Mouse (Mus musculus): ENCODE measurements around the gene Ttll1. TPM values are rescaled to one million over a fixed set of nuclear protein-coding genes. Genes with fewer than 3 reads are reported as not detected.

The Ttll1 gene
- polyA plus RNA-seq, 1 experiment from 2014 or later: 35.3 TPM

DNA sequence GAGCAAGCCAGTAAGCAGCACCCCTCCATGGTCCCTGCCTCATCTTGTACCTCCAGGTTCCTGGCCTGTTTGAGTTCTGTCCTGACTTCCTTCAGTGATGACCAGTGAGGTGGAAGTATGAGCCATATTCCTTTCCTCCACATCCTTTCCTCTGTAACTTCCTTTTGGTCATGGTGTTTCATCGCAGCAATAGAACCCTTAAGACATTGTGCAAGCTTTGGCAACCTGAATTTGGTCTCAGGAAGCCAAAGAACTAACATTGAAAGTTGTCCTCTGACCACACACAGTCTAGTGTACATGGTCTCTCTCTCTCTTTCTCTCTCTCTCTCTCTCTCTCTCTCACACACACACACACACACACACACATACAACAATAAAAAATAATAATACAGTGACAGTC lies 37.4 kb downstream of the Ttll1 start:
- Histone ChIP-seq H3K36me3 (ENCODE audit: control insufficient read depth, insufficient read depth, low read length) (no peaks in the 10 kb centered on the region), H3K27ac (ENCODE audit: low read depth, low read length) (no peak overlapping the region), H3K9me3 (ENCODE audit: control insufficient read depth, low read length) (no peaks in the 10 kb centered on the region), H3K4me3 (ENCODE audit: low read depth, low read length) (no peak overlapping the region), H3K9ac (ENCODE audit: low read length) (no peak overlapping the region), H3K27me3 (ENCODE audit: control insufficient read depth, insufficient read depth, low read length) (no peaks in the 10 kb centered on the region), H3K4me1 (replicated peaks; ENCODE audit: control insufficient read depth, insufficient read depth, low read length) (no peaks in the 10 kb centered on the region), H3K4me2 (ENCODE audit: low read depth, low read length, severe bottlenecking) (no peak overlapping the region)
- 92% methylated on average over 1 of the region's 1 CpGs for WGBS
- ATAC-seq (replicated peaks; ENCODE audit: low FRiP score) (no peak), DNase-seq (ENCODE audit: low spot score) (no peak)

GRCm38 (mm10) chr15:83471476-83471875 lies 39.2 kb downstream of the Ttll1 start:
- Histone ChIP-seq H3K27ac (ENCODE audit: low read depth, low read length) (no peak overlapping the region), H3K9ac (ENCODE audit: low read length) (no peak overlapping the region), H3K36me3 (ENCODE audit: control insufficient read depth, insufficient read depth, low read length) (no peaks in the 10 kb centered on the region), H3K4me1 (replicated peaks; ENCODE audit: control insufficient read depth, insufficient read depth, low read length) (no peaks in the 10 kb centered on the region), H3K4me2 (ENCODE audit: low read depth, low read length, severe bottlenecking) (no peak overlapping the region), H3K4me3 (ENCODE audit: low read depth, low read length) (no peak overlapping the region), H3K27me3 (ENCODE audit: control insufficient read depth, insufficient read depth, low read length) (no peaks in the 10 kb centered on the region), H3K9me3 (ENCODE audit: control insufficient read depth, low read length) (no peaks in the 10 kb centered on the region)
- no peak for ATAC-seq (replicated peaks; ENCODE audit: low FRiP score)
- 84% methylated on average over 7 of the region's 7 CpGs for WGBS
- no peak for DNase-seq (ENCODE audit: low spot score)

DNA sequence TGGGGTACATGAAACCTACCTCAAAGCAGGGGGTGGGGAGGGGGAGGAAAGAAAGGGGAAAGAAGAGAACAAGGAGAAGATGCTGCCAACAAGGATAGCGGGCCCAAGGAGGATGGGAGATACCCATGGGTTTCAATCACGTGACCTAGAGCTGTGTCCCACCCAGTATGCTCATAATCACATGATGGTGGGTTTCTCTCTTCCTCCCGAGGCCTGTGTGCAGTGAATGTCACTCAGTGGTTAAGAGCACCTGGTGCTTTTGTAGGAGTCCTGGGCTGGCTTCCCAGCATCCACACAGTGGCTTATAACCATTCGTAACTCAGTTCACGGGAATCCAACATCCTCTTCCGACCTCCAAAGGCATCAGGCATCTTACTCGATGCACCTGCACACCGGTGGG lies 40.2 kb downstream of the Ttll1 start:
- H3K36me3 ChIP-seq (ENCODE audit: control insufficient read depth, insufficient read depth, low read length): no peaks in the 10 kb centered on the region
- H3K4me2 ChIP-seq (ENCODE audit: low read depth, low read length, severe bottlenecking): no peak overlapping the region
- H3K27ac ChIP-seq (ENCODE audit: low read depth, low read length): no peak overlapping the region
- no peak overlapping the region for H3K4me3 ChIP-seq (ENCODE audit: low read depth, low read length)
- no peak for ATAC-seq (replicated peaks; ENCODE audit: low FRiP score)
- 78% methylated on average over 8 of the region's 8 CpGs for WGBS
- no peak for DNase-seq (ENCODE audit: low spot score)
- H3K9me3 ChIP-seq (ENCODE audit: control insufficient read depth, low read length): no peaks in the 10 kb centered on the region
- no peak overlapping the region for H3K9ac ChIP-seq (ENCODE audit: low read length)
- H3K4me1 ChIP-seq (replicated peaks; ENCODE audit: control insufficient read depth, insufficient read depth, low read length): no peaks in the 10 kb centered on the region
- H3K27me3 ChIP-seq (ENCODE audit: control insufficient read depth, insufficient read depth, low read length): no peaks in the 10 kb centered on the region

- no peak overlapping the region for H3K4me3 ChIP-seq (ENCODE audit: low read depth, low read length)
- H3K36me3 ChIP-seq (ENCODE audit: control insufficient read depth, insufficient read depth, low read length): no peaks in the 10 kb centered on the region
- DNase-seq (ENCODE audit: low spot score): no peak
- WGBS: 66% methylated on average over 6 of the region's 6 CpGs
- no peak overlapping the region for H3K27ac ChIP-seq (ENCODE audit: low read depth, low read length)
- H3K9ac ChIP-seq (ENCODE audit: low read length): no peak overlapping the region
- ATAC-seq (replicated peaks; ENCODE audit: low FRiP score): no peak
- no peaks in the 10 kb centered on the region for H3K9me3 ChIP-seq (ENCODE audit: control insufficient read depth, low read length)
- H3K4me1 ChIP-seq (replicated peaks; ENCODE audit: control insufficient read depth, insufficient read depth, low read length): no peaks in the 10 kb centered on the region
- H3K4me2 ChIP-seq (ENCODE audit: low read depth, low read length, severe bottlenecking): no peak overlapping the region
- H3K27me3 ChIP-seq (ENCODE audit: control insufficient read depth, insufficient read depth, low read length): no peaks in the 10 kb centered on the region
These were observed 41.3 kb downstream of the Ttll1 start for GRCm38 (mm10) chr15:83469279-83469821.

DNA sequence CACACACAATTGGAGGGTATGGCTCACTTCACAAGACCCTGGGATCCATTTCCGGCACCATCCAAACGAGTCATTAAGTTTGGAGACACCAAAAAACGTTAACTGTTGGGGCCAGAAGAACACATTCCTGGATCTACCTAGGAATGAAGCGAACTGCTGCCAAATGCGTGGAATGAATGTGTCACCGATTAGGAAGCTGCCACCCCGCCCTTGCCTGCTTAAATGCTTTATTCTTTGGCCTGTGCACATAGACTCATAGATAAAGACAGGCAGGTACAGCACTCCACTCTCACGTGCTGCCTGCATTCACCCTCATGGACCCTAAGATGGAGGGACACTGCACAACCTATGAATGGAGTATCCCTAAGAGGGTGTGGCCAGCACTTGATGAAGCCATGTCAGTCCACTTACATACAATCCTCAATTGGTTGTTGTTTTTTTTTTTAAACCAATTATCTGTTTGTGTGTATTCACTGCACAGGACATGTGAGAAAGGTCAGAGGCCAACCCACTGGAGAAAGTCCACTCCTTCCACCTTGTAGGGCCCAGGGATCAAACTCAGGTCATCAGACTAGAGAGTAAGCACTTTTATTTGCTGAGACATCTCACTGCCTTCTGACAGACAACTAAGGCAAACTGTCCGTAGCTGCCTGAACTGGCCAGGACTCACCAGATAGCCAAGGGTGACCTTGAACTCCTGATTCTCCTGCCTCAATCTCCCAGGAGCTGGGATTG lies 43.3 kb downstream of the Ttll1 start:
- Histone ChIP-seq H3K9me3 (ENCODE audit: control insufficient read depth, low read length) (no peaks in the 10 kb centered on the region), H3K4me3 (ENCODE audit: low read depth, low read length) (no peak overlapping the region), H3K9ac (ENCODE audit: low read length) (no peak overlapping the region), H3K27ac (ENCODE audit: low read depth, low read length) (no peak overlapping the region), H3K27me3 (ENCODE audit: control insufficient read depth, insufficient read depth, low read length) (no peaks in the 10 kb centered on the region), H3K4me2 (ENCODE audit: low read depth, low read length, severe bottlenecking) (no peak overlapping the region), H3K4me1 (replicated peaks; ENCODE audit: control insufficient read depth, insufficient read depth, low read length) (peaks cover 6% of the 10 kb centered on the region; the same call in 1 of the 2 replicates), H3K36me3 (ENCODE audit: control insufficient read depth, insufficient read depth, low read length) (no peaks in the 10 kb centered on the region)
- DNase-seq (ENCODE audit: low spot score) (no peak), ATAC-seq (replicated peaks; ENCODE audit: low FRiP score) (no peak)
- 87% methylated on average over 9 of the region's 9 CpGs for WGBS

DNA sequence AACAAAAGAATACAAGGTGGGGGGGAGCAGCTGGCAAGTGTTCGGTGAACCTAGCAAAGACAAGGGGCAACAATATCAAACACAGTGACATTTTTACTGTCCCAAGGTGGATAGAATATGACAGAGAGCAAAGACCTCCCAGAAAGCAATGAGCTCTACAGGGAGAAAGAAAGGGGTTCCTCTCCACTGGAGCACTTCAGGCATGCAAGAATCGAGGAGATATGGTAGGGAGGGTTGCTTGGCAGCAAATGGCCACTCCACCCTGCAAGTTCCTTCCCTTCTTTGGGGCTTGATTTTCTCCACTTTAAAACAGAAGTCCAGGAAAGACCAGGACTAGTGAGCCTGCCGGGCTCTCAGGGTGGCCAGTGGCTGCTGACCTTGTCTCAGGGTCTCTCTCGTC lies 44.4 kb downstream of the Ttll1 start:
- ATAC-seq (replicated peaks; ENCODE audit: low FRiP score): no peak
- Histone ChIP-seq H3K36me3 (ENCODE audit: control insufficient read depth, insufficient read depth, low read length) (no peaks in the 10 kb centered on the region), H3K27me3 (ENCODE audit: control insufficient read depth, insufficient read depth, low read length) (no peaks in the 10 kb centered on the region), H3K4me3 (ENCODE audit: low read depth, low read length) (no peak overlapping the region), H3K9me3 (ENCODE audit: control insufficient read depth, low read length) (no peaks in the 10 kb centered on the region), H3K9ac (ENCODE audit: low read length) (no peak overlapping the region), H3K4me2 (ENCODE audit: low read depth, low read length, severe bottlenecking) (no peak overlapping the region), H3K4me1 (replicated peaks; ENCODE audit: control insufficient read depth, insufficient read depth, low read length) (peaks cover 6% of the 10 kb centered on the region; the same call in 1 of the 2 replicates), H3K27ac (ENCODE audit: low read depth, low read length) (no peak overlapping the region)
- 88% methylated on average over 4 of the region's 4 CpGs for WGBS
- DNase-seq (ENCODE audit: low spot score): no peak

DNA sequence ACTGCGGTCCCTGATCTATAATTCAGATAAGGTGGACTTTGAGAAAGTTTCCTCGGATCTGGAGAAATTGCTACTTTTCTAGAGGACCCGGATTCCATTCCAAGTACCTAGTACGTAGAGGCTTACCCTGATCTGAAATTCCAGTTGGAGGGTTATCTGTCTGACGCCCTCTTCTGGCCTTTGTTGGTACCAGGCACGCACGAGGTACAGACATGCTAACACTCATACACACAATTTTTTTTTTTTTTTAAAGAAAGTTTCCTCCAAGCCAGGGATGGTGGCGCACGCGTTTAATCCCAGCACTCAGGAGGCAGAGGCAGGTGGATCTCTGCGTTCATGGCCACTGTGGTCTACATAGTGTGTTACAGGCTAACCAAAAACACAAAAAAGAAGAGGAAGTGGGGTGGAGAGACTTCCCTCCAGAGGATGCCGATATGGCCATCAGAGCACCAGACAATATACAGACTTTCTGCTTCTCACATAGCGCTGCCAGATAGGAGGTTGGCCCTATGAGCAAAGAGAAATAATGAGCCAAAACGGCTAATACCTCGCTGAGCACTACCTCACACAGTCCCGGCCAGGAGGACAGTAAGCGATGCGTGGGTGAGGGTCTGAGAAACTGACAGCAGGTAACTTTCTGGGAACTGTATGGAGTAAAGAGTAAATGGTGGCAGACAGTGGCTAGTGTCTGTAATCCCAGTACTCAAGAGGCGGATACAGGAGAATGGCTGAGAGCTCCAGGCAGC lies 45.6 kb downstream of the Ttll1 start:
- Histone ChIP-seq H3K27ac (ENCODE audit: low read depth, low read length) (no peak overlapping the region), H3K36me3 (ENCODE audit: control insufficient read depth, insufficient read depth, low read length) (no peaks in the 10 kb centered on the region), H3K4me3 (ENCODE audit: low read depth, low read length) (peak overlapping the region; percentile 75), H3K4me2 (ENCODE audit: low read depth, low read length, severe bottlenecking) (peak overlapping the region; percentile 69; the same call in 1 of the 2 replicates), H3K27me3 (ENCODE audit: control insufficient read depth, insufficient read depth, low read length) (no peaks in the 10 kb centered on the region), H3K9me3 (ENCODE audit: control insufficient read depth, low read length) (no peaks in the 10 kb centered on the region), H3K4me1 (replicated peaks; ENCODE audit: control insufficient read depth, insufficient read depth, low read length) (peaks cover 6% of the 10 kb centered on the region; the same call in 1 of the 2 replicates), H3K9ac (ENCODE audit: low read length) (no peak overlapping the region)
- DNase-seq (ENCODE audit: low spot score) (no peak), ATAC-seq (replicated peaks; ENCODE audit: low FRiP score) (peak; percentile 48)
- WGBS: 76% methylated on average over 19 of the region's 19 CpGs

DNA sequence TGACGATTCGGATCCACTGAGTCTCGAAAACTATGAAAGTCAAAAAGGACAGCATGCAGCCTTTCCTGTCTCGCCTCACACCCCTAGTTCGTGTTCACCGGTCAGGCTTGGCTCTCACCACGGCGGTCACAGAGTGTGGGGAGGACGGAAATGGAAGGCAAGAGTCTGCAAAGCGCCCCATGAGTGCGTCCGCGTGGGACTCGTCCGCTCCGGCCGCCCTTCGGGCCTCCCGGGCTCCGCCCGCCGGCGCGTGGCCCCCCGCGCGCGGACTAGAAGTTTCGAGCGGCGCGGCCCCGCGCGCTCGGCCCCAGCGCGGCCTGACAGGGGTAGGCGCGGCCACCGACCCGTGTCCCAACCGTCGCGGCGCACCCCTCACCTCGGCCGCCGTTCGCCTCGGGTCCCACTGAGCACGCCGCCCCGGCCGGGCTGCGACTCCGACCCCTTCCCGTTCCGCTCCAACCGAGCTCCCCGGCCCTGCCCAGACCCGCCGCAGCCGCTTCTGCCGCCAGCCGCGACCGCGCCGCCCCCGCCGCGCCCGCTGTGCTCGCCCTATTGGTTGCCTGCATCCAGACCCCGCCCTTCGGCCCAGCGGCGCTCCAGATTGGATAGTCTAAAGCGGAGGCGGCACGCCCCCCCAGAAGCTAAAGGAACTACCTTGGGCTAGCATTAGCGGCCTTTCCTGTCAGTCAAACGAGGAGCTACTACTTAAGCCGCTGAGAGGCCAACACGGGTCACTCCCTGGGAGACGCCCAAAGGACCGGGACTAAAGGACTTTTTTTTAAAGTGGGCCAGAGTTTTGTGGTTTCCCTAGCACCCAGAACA lies 46.4 kb downstream of the Ttll1 start, which contains the start of gene Pacsin2:
TSS of gene Pacsin2 (minus strand) at position 524 of the 822 bp plus-strand sequence.
- Histone ChIP-seq H3K4me2 (ENCODE audit: low read depth, low read length, severe bottlenecking) (peak within 1 kb of the TSS; percentile 69), H3K27me3 (ENCODE audit: control insufficient read depth, insufficient read depth, low read length) (no peaks in the 10 kb centered on the region), H3K4me1 (replicated peaks; ENCODE audit: control insufficient read depth, insufficient read depth, low read length) (peaks cover 6% of the 10 kb centered on the region; the same call in 1 of the 2 replicates), H3K9ac (ENCODE audit: low read length) (peak within 1 kb of the TSS; percentile 77), H3K4me3 (ENCODE audit: low read depth, low read length) (peak within 1 kb of the TSS; percentile 75), H3K36me3 (ENCODE audit: control insufficient read depth, insufficient read depth, low read length) (no peaks in the 10 kb centered on the region), H3K9me3 (ENCODE audit: control insufficient read depth, low read length) (no peaks in the 10 kb centered on the region), H3K27ac (ENCODE audit: low read depth, low read length) (no peak within 1 kb of the TSS)
- WGBS: under 1% methylated on average over 81 of the region's 88 CpGs
- ATAC-seq (replicated peaks; ENCODE audit: low FRiP score) (peak; percentile 98), DNase-seq (ENCODE audit: low spot score) (peak; percentile 98)

Measured in forebrain, embryonic 11.5 days (tissue).